Mouse (Mus musculus) telencephalon, adult 2 months (tissue): ENCODE measurements around the gene Des.

Experiments used
- DNase-seq: peaks from one replicate; pipeline ENCODE4 v3.0.0-alpha.2; 2011; ENCODE audit warnings: low read depth, low spot score

Des gene

DNA sequence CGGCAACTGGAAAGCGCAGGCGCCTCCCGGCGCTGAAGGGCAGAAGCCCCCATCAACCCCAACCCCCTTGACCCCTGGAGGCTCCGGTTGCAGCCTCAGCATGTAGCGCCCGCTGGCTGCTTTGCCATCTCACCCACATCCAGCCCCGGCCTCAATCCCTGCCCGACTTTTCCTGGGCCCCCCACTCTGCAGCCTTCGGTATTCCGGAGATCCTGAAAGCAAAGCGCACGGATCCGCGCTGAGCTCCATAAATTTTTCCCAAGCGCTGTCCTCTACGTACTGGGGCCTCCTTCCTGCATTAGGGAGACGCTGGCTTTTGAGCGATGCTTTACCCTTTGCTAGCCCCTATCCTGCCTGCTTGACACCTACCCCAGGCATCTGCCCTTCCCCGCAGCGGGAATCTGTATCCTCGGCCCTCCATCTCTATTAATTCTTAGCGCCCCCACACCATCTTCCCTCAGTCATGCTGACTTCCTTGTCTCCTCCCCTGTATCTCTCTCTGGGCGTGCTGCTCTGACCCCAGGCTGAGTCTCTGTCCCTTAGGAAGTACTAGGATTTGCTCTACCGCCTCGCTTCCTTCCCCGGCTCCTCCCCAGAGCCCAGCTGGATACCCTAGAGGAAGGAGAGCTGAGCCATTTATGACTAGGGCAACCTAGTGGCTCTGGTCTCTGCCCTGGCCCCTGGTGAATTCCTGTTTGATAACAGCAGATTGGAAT lies 22.4 kb downstream of the Des start:
- DNase-seq = no peak

DNA sequence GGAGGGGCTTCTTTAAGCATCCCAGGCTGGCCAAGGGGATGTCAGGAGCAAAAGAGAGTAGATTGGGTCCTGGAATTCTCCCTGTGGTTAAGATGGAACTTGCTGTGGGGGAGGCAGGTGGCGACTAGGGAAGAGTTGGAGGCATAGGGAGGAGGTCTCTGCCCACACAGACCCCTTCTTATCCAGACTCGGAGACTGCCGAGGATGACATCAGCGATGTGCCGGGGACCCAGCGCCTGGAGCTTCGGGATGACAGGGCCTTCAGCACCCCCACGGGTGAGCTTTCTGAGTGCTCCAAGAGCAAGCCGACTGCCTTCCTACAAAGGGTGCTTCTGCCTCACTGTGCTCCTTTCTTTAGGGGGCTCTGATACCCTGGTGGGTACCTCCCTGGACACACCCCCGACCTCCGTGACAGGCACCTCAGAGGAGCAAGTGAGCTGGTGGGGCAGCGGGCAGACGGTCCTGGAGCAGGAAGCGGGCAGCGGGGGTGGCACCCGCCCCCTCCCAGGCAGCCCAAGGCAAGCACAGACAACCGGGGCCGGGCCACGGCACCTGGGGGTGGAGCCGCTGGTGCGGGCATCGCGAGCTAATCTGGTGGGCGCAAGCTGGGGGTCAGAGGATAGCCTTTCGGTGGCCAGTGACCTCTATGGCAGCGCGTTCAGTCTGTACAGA lies 24.5 kb downstream of the Des start:
- no peak for DNase-seq

- no peak for DNase-seq
These were observed 25.1 kb downstream of the Des start for GRCm38 (mm10) chr1:75385142-75385730.

GRCm38 (mm10) chr1:75386149-75386548 lies 26.0 kb downstream of the Des start:
- no peak for DNase-seq

DNA sequence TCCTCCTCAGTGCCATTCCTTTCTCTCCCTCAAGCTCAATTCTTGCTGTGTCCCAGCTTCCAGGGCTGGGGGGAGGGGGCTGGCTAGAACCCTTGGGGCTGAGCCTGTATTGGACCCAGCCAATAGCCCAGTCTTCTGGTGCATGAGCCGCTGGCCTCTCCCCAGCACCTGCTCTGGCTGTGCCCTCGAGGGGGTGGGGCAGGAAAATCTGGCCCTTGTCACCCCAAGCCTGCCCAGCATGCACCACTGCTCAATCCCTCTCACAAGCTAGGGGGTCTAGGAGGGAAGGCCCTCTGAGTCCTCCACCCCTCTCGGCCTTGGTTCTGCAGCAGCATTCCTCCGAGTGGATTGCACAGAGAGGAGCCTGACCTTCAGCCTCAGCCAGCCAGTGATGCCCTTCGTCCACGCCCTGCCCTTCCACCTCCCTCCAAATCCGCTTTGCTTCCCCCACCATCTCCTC lies 27.4 kb downstream of the Des start:
- no peak for DNase-seq

- DNase-seq = no peak
These were observed 28.1 kb downstream of the Des start for GRCm38 (mm10) chr1:75387929-75388897.

- DNase-seq = no peak
These were observed 28.9 kb downstream of the Des start for GRCm38 (mm10) chr1:75388898-75389515.

DNA sequence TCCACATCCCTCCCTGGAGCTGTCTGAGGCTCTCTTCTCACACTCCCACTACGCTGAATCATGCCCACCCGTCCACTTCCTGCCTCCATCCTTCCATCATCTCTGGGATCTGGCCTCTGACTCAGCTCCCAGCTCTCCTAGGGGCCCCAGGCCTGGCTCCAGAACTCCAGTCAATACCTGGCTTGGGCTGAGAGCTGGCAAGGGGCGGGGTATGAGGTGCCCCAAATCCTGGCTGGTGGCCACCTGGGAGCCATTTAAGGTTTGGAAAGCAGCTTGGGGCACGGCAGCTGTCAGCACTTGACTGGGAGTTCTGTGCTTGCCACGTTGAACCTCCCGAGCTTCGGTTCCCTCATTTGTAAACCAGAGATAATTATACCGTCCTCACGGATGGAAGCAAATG lies 33.0 kb downstream of the Des start:
- DNase-seq = no peak

DNA sequence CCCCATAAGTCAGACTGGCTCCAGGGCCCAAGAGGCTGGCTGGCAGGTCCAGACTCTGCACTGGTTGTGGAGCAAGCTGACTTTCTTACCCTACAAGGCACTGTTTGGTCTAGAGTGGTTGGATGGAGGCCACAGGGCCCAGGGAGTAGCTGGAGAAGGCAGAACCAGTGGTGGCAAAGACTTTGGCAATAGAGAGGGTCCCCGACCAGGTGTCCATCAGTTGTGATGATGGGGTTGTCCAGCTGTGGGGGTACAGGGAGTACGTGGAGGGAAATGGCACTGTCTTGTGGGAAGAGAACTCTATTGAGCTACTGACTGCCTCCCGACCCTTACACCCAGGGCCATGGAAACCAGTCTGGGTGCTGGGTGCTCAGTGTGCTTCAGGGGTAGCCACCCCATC lies 33.7 kb downstream of the Des start:
- no peak for DNase-seq

DNA sequence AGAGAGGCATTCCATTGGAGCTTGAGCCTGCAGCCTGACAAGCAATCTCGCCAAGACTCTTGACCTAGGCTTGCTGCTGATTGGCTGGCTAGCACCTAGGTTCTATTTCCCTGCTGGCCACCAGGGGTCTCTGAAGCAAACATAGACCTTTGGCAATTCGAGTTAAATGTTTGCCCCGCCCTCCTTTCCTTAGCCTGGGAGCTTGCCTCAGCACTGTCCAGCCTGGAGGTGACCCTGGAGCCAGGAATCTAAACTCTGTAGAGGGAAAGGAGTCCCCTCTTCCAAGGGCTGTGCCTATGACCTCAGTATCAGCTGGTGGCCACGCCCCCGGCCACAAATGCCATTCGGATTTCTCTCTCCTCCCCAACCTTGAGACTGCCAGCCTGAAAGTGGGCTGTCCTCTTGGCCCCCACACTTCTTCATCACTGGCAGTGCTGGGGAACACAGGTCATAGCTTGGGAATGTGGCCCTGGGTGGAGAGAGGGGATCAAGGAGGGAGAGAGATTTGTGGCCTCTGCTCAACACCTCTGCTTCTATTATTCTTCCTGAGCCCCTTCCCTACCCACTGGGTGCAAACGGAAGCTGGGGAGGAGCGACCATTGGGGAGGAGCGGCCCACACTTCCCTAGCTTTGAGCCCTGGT lies 38.8 kb downstream of the Des start:
- DNase-seq = no peak

DNA sequence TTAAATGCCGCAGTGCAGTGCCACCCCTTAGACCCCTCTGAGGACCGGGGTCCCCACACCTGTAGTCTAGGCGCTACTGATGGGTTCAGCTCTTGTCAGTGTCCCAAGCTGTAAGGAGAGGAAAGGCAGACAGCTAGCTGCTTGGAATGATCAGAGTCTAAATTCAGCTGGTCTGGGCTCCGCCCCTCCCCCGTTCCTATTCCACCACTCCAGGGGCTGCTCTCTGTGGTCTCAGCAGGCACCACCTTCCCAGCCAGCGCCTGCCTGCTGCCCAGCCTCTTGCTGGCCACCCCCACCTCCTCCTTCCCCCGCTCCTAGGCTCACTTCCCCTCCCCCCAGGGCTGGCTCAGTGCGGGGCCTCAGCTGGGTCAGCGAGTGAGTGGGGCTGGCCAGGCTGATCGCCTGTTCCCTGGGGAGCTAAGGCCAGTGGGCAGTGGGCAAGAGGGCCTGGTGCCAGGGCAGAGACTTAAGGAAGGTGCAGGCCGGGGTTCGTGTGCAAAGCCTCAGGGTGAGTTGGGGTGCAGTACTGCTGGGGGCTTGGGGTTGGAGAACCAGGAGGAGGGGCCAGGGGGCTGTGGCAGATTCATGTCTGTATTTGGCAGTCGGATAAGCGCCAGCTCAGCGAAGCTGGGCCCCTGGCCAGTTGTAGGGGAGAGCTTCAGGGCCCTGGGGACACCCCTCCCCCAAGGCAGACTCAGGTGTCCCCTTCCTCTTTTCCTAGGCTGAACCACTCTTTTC lies 39.8 kb downstream of the Des start:
- DNase-seq = no peak

- DNase-seq = no peak
These were observed 40.5 kb downstream of the Des start for GRCm38 (mm10) chr1:75400493-75401115.

DNA sequence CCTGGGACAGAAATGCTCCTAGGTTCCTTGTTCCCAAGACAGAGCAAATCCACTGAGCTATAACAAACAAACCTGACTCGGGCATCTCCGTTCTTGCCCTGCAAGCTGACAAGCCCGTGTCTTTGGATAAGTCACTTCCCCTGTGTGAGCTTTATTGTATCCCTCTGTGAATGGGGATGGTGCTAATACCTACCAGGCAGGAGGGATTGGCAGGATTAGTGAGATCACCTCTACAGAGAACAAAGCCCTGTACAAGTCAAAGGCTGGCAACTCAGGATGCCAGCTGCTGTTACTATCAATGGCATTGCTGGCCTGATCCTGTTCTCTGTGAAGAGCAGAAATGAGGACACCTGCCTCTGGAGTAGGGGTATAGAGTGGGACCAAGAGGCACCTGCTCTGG lies 45.4 kb downstream of the Des start:
- DNase-seq = no peak

- DNase-seq = no peak
These were observed 46.0 kb downstream of the Des start for GRCm38 (mm10) chr1:75406173-75406572.

GRCm38 (mm10) chr1:75407056-75407455 lies 46.9 kb downstream of the Des start:
- DNase-seq = no peak

DNA sequence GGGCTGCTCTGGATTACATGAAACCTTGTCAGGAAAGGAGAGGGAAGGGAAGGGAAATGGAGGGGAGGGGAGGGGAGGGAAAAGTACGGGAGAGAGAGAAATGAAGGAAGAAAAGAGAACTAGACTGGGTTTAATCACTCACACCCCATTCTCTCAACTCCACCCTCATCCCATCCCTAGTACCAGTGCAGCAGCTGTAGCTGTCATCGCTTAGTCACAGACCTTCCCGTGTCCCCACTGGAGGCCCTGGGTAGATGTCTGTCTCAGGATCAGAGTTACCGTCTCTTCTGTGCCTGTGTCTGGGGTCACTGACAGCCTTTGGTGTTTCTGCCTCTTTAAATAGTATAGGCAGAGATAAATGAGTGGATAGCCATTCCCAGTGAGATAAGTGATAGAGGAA lies 48.1 kb downstream of the Des start:
- no peak for DNase-seq

DNA sequence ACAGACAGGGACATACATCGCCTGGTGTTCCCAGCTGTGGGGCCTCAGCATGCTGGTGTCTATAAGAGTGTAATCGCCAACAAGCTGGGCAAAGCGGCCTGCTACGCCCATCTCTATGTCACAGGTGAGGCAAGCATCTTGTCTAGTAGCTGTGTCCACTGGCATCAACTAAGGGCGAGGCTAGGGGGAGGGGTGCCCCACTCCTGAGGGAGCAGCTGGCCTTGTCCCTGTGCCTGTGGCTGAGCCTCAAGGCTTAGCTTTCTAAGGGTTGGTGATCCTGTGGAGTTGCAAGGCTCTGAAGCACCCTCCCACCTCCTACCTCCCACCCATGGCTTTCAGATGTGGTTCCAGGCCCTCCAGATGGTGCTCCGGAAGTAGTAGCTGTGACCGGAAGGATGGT lies 49.8 kb downstream of the Des start:
- DNase-seq = no peak

GRCm38 (mm10) chr1:75412196-75412595 lies 52.1 kb downstream of the Des start:
- DNase-seq = no peak

DNA sequence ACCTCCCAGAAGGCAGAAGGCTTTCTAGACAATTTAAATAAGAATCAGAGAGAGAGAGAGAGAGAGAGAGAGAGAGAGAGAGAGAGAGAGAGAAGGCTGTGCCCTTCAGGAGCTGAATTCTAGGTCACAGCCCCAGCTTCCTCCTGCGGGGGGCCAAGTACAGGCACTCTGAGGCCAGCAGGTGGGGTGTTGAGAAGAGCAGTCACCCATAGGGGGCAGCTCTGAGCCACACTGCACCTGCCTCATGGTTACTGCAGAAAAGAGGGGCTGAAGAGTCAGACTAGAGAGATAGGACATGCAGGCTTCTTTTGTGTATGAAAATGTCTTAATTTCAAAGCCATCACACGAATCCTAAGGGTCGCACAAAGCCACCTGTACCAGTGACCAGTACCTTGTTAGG lies 53.6 kb downstream of the Des start:
- no peak for DNase-seq
